Mouse (Mus musculus) E14TG2a.4 (cell line): ENCODE measurements around the gene Celsr1.

Experiments used
- CTCF ChIP-seq: conservative IDR thresholded peaks from 2 replicates; pipeline ENCODE4 v1.5.1; 2014; ENCODE audit warnings: low read length
- POU5F1 ChIP-seq: IDR thresholded peaks from 2 replicates; pipeline ENCODE4 v1.6.1; 2014; ENCODE audit warnings: low read length, borderline replicate concordance

DNA sequence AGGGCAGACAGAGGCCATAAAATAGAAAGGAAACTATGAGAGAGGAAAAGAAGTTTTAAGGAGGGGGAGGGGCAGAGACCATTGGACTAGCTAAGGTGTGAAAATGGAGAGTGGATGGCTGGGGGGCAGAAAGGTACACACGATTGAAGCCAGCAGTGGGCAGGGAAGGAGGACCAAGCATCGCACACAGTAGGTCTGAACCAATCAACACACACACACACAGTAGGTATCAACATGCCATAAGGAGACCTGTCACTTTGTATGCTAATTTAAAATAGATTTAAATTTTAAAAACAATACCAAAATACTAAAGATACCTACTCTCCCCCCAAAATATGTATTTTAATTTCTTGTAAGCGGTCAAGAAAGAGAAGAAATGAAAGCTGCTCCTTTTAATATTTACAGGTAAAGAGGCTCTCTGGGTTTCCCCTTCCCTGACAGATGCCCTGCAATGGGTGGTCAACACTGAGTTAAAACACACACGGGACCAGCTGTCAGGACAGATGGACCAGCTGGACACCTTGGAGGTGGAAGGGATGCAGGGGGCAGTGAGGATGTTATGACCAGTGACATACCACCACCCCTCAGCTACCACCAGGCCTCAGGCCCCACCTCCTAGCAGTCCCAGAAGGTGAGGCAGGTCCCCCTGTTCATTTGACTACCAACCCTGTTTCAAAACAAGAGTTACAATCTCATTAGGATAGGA lies 34.9 kb downstream of the Celsr1 start:
- TF ChIP-seq CTCF: no peak
- no peak for TF ChIP-seq POU5F1
